Mouse (Mus musculus) bone marrow macrophage, adult 2 months (primary cell): Measurements from ENCODE around the gene Arid1b. TPM values are rescaled to one million over a fixed set of nuclear protein-coding genes. Genes with fewer than 3 reads are reported as not detected.

Source experiments
- H3K27ac ChIP-seq: 2 replicates; pipeline ENCODE4 v1.5.1; 2012; ENCODE audit warnings: low read depth, low read length; ENCODE audit not compliant: insufficient read depth
- H3K4me1 ChIP-seq: 2 replicates; pipeline ENCODE4 v1.6.1; 2012; ENCODE audit warnings: low read length; ENCODE audit not compliant: control insufficient read depth, insufficient read depth
- H3K4me3 ChIP-seq: 2 replicates; pipeline ENCODE4 v1.5.1; 2012; ENCODE audit warnings: mild to moderate bottlenecking, low read length, moderate library complexity; ENCODE audit not compliant: insufficient read depth
- CTCF ChIP-seq: IDR thresholded peaks from 2 replicates; pipeline ENCODE4 v1.5.1; 2012; ENCODE audit warnings: low read depth, mild to moderate bottlenecking, low read length, moderate library complexity
- POLR2A ChIP-seq: IDR thresholded peaks from 2 replicates; pipeline ENCODE4 v1.6.1; 2012; ENCODE audit warnings: mild to moderate bottlenecking, low read depth, low read length, borderline replicate concordance
- polyA plus RNA-seq: library from polyadenylated mRNA; stranded (reverse); fragments of >200 nt; gene quantifications from 2 replicates; pipeline ENCODE4 v1.2.4, GENCODE M21; 2012; ENCODE audit not compliant: missing spikeins, insufficient read depth, insufficient read length

Arid1b gene
- polyA plus RNA-seq, 1 experiment: 25.8 TPM

- Histone ChIP-seq H3K4me1 (peaks cover 34% of the 10 kb centered on the region), H3K4me3 (no peak overlapping the region), H3K27ac (peak overlapping the region; percentile 69)
- TF ChIP-seq CTCF (no peak), POLR2A (no peak)
Observed at GRCm38 (mm10) chr17:5249681-5250180, 255.6 kb downstream of the Arid1b start.

DNA sequence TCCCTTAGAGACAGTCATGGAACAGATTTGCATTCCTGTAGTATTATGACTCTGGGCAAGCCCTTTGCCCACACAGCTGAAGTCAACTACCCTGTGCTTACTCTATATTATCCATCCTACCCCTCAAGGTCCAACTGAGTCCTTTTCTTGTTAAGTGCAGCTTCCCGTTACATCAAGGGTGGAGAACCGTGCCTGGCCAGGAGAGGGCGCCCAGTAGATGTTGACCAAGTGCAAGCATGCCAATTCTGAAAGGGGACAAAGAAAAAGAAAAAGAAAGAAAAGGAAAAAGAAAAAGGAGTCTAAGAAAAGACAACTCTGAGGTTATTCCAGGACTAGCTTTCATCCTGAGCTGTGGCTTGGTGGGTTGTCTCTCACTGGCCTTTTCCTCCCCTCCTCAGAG is 258.3 kb downstream of the Arid1b start:
- peak; percentile 93 for TF ChIP-seq CTCF
- no peak for TF ChIP-seq POLR2A
- peaks cover 51% of the 10 kb centered on the region for H3K4me1 ChIP-seq
- H3K27ac ChIP-seq: no peak overlapping the region
- no peak overlapping the region for H3K4me3 ChIP-seq

DNA sequence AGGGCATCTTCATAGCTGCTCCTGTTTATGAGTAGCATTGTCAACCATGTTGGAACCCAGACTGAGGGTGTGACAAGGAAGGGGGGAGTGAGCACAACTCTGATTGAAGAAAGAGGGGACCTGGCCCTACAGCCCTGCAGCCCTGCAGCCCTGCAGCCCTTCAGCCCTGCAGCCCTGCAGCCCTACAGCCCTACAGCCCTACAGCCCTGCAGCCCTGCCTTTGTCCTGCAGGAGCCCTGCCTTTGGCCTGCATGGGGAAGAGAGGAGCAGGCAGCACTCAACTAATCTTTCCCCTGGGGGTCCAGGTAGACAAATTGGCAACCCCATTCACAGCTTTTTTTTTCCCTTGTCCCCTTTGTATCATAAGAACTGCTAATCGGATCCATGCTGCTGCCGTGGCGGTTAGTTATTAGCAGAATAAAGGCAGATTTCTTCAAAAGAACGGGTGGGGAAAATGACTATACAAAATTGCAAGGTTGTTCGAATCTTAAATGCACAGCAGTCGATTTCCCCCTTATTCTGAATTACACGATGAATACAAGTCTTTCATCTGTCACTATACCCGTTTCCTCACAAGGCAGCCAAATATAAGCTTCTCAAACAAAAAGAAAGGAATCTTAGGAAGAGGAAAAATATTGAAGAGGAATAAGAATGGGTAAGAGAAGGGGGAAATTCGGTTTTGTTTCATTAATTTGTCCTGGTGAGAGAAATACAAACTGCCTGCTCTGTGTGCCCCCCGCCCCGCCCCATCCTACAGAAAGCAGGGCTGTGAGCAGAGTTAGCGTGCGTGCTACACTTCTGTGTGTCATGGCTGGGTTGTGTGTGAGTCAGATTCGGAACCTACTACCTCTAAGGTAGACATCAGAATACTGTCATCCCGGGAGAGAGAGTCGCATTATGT is 260.8 kb downstream of the Arid1b start:
- Histone ChIP-seq H3K4me3 (no peak overlapping the region), H3K4me1 (peaks cover 50% of the 10 kb centered on the region), H3K27ac (no peak overlapping the region)
- TF ChIP-seq CTCF (no peak), POLR2A (no peak)

DNA sequence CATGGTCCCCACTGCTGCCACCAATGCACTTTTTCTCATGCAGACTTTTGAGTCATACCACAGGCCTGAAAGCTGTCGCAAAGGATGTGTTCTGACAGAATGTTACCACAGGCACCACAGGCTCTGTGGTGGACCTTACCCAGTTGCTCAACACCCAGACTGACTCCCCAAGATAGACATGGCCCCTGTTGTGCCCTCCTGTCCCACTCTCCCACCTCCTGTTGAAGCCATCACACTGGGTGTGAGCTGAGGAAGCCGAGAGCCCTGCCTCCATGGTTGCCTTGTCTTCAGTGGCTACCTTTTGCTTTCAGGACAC is 261.4 kb downstream of the Arid1b start:
- Histone ChIP-seq H3K27ac (no peak overlapping the region), H3K4me3 (no peak overlapping the region), H3K4me1 (peaks cover 50% of the 10 kb centered on the region)
- TF ChIP-seq POLR2A (no peak), CTCF (no peak)

DNA sequence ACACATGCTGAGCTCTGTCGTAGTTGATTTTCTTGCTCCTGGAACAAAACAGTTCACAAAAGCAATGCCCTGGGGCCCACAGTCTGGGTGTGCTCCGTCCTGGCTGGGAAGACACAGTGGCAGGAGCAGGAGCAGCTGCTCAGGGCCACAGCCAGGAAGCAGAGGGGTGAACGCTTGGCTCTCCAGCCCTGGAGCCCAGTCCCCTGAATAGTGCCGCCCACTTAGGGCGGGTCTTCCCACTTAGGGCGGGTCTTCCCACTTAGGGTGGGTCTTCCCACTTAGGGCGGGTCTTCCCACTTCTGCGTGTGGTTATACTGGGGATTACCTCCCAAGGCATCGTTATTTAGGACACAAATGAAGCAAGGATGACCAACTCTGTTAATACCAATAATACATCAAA is 264.8 kb downstream of the Arid1b start:
- Histone ChIP-seq H3K27ac (no peak overlapping the region; the same call in 1 of the 2 replicates), H3K4me1 (peaks cover 66% of the 10 kb centered on the region), H3K4me3 (no peak overlapping the region)
- TF ChIP-seq CTCF (no peak), POLR2A (no peak)

GRCm38 (mm10) chr17:5261131-5261651 is 267.1 kb downstream of the Arid1b start:
- peaks cover 67% of the 10 kb centered on the region for H3K4me1 ChIP-seq
- TF ChIP-seq CTCF (no peak), POLR2A (no peak)
- peak overlapping the region; percentile 27 for H3K27ac ChIP-seq

GRCm38 (mm10) chr17:5261874-5262605 is 267.9 kb downstream of the Arid1b start:
- H3K4me1 ChIP-seq: peaks cover 61% of the 10 kb centered on the region
- H3K4me3 ChIP-seq: no peak overlapping the region
- H3K27ac ChIP-seq: peak overlapping the region; percentile 27
- no peak for TF ChIP-seq CTCF
- TF ChIP-seq POLR2A: no peak

More at GRCm38 (mm10) chr17:5261131-5261651, 267.1 kb downstream of the Arid1b start:
- no peak overlapping the region for H3K4me3 ChIP-seq

GRCm38 (mm10) chr17:5262788-5263187 is 268.7 kb downstream of the Arid1b start:
- TF ChIP-seq CTCF (no peak), POLR2A (no peak)
- H3K27ac ChIP-seq: no peak overlapping the region
- no peak overlapping the region for H3K4me3 ChIP-seq
- peaks cover 60% of the 10 kb centered on the region for H3K4me1 ChIP-seq

DNA sequence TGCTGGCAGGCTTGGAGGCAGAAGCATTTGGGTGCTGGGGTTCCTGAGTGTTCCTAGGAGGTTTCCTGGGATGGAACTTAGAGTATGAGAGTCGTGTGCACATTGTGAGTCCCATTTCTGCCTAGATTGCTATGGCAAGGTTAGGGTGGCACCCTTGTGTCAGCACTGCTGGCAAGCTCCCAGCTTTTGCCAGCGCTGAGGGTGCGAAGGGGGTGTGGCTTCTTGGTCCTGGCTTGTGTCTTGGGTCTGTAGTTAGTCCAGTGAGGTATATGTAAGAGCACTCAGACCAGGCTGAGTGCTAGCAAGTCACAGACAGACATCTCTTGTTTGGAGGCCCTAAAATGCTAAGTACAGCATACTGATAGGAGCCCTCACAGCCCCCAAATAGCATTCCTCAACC is 270.7 kb downstream of the Arid1b start:
- Histone ChIP-seq H3K27ac (no peak overlapping the region), H3K4me1 (peaks cover 49% of the 10 kb centered on the region), H3K4me3 (no peak overlapping the region)
- TF ChIP-seq CTCF: no peak
- no peak for TF ChIP-seq POLR2A

- Histone ChIP-seq H3K4me1 (peaks cover 42% of the 10 kb centered on the region), H3K4me3 (no peak overlapping the region), H3K27ac (no peak overlapping the region)
- no peak for TF ChIP-seq CTCF
- TF ChIP-seq POLR2A: no peak
Observed at GRCm38 (mm10) chr17:5265615-5266014, 271.5 kb downstream of the Arid1b start.
